Mouse (Mus musculus) thymus, postnatal 4 days (tissue): ENCODE data around the gene Enah.

Source experiments
- DNase-seq: peaks from one replicate; pipeline ENCODE4 v3.0.0; 2021

Enah gene

DNA sequence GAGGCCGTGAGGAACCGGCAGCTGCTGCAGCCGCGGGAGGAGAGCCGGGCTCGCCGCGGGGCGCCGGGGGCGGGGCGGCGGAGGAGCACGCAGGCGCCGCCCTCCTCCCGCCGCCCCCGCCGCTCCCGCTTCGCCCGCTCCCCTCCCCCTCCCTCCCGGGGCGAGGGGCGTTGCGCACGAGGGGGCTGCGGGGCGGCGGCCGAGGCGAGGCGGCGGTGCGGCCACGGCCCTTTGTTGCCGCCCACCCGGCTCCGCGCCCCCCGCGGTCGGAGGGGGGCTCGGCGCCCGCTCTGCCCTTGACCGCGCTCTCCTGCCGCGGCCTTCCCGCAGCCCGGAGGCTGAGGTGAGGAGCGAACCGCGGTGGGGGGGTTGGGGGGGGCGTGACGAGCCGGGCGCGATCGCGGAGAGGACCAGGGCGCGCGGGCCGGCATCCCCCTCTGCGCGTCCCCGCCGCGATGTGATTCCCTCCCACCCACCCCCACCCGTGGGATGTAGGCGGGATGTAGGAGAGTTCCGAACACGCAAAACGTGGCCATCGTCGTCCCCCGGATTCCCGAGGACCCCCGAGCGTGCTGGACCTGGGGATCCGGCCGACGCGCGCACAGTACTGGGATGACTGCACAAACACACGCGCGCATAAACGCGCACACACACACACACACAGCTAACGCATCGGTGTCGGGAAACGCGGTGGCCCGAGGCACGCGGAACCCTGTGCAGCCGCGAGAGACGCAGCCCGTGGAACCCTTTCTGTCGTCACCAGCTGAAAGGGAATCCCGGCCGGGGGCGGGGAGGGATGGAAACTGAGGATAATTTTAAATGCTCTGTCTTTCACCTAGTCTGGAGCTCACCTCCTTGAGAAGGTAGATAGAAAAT, at the start of gene Enah:
Enah (minus strand) TSS at position 65 of the 876 bp plus-strand sequence.
- DNase-seq: peak; percentile 66

- DNase-seq: no peak
Measured at GRCm38 (mm10) chr1:182068136-182068535, 48.3 kb upstream of the Enah start.

- DNase-seq: no peak
Measured at GRCm38 (mm10) chr1:182066527-182067465, 47.0 kb upstream of the Enah start.

DNA sequence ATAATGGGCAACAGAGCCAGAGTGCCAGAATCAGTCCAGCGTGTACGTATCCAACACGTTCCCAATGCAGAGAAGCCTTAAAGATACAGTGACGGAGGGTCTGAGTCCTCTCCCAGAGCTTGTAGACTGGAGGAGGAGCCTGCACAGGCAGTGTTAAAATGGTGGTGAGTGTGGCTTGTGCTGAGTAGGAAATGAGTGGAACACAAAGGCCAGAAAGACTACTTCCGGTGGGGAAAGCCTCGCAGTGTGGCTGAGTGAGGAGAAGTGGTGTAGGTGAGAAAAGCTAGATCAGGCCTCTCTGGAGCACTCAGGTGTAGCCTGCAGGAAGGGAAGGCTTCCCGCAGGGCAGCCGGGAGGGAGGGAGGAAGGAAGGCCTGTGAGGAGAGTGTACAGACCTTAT, 43.9 kb upstream of the Enah start:
- DNase-seq: peak; percentile 22

GRCm38 (mm10) chr1:182062801-182063200, 43.0 kb upstream of the Enah start:
- DNase-seq: no peak

DNA sequence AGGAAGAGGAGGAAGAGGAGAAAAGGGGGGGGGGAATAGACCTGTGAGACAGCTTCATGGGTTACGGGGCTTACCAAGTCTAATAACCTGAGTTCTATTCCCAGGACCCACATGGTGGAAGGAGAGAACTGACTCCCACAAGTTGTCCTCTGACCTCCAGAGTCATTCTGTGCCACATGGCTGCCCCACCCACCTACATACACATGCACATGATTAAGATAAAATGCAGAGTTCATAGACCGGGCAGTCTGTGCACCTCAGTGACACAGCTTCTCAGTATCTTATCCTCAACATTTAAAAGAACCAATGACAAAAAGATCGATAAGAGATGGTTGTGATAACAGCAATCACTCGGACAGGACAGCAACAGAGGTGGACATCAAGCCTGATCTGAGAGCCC, 41.4 kb upstream of the Enah start:
- no peak for DNase-seq

- DNase-seq: no peak
Measured at GRCm38 (mm10) chr1:182059806-182060205, 40.0 kb upstream of the Enah start.

GRCm38 (mm10) chr1:182057998-182058397, 38.2 kb upstream of the Enah start:
- no peak for DNase-seq

GRCm38 (mm10) chr1:182055122-182055521, 35.3 kb upstream of the Enah start:
- no peak for DNase-seq

- DNase-seq: no peak
Measured at GRCm38 (mm10) chr1:182054651-182055050, 34.9 kb upstream of the Enah start.

- DNase-seq: no peak
Measured at GRCm38 (mm10) chr1:182052973-182053372, 33.2 kb upstream of the Enah start.

GRCm38 (mm10) chr1:182052385-182052784, 32.6 kb upstream of the Enah start:
- no peak for DNase-seq

GRCm38 (mm10) chr1:182049813-182050212, 30.0 kb upstream of the Enah start:
- DNase-seq: no peak

GRCm38 (mm10) chr1:182048101-182048500, 28.3 kb upstream of the Enah start:
- no peak for DNase-seq

DNA sequence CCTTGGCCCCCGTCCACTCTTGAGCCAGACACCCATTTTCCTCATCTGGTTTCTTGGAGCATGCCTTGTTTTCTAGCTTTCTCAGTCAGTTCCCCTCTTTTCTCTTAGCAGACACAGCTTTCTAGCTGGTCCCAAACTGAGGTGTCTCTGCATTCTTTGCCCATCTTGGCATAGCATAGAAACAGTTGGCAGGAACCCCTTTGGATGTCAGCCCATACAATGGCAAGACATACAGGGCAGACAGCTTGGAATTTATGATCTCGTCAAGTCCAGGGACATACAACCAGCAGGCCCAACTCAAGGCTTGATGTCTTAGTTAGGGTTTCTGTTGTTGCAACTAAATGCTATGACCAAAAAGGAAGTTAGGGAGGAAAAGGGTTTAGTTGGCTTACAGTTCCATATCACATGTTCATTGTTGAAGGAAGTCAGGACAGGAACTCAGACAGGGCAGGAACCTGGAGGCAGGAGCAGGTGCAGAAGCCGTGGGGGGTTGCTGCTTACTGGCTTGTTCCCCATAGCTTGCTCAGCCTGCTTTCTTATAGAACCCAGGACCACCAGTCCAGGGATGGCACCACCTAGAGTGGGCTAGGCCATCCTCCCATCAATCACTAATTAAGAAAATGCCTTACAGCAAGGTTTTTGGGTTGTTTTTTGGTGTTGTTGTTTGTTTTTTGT, 27.4 kb upstream of the Enah start:
- no peak for DNase-seq

DNA sequence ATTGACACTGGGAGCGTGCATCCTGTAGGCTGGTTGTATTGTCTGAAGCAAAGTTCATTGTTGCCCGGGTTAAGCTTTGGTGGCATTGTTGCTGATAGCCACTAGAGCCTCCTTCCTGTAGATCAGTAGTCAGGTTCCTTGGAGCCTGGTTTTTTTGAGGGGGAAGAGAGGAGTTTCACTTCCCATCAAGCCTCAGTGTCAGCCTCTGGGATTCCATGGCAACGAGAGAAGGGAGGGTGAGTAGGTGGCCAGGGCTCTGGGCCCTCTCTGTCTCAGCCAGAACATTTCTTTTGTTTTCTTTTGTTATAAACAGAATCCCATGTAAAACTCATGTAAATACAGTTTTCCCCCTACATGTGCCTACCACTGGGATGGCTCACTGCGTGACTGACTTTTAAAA, 25.4 kb upstream of the Enah start:
- no peak for DNase-seq

DNA sequence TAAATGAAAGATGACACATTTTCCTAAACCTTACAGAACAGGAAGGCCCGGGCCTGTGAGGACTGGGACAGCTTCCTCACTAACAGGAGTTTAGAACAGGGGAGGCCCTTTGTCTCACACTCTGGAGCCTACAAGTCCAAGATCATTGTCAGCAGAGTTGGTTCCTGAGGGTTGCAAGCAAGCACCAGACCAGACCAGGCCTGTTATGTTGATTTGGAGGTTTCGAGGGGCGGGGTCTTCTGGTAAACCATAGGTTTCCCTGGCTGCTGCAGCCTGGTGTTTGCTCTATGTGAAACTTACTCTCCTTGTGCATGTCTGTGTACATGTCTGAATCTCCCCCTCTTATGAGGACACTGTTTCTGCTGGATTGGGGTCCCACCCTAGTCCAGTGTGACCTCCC, 20.7 kb upstream of the Enah start:
- DNase-seq: no peak

- no peak for DNase-seq
Measured at GRCm38 (mm10) chr1:182031757-182032156, 12.0 kb upstream of the Enah start.

DNA sequence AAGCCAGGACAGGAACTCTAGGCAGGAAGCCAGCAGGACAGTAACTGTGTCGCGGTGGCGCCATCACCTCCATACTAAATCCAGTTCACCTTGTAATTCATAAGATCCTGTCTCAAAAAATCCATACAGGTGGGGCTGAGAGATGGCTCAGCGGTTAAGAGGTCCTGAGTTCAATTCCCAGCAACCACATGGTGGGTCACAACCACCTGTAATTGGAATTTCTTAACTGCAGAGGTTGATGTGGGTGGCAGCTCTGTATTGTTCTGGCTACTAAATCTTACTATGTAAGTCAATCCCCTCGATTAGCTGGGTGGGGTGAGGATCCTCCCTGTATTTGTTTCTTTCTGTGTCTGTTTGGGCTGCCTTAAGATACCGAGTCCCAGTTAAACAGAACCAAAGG, 11.3 kb upstream of the Enah start:
- DNase-seq: no peak

GRCm38 (mm10) chr1:182029989-182030649, 10.3 kb upstream of the Enah start:
- no peak for DNase-seq

GRCm38 (mm10) chr1:182028231-182029210, 8.7 kb upstream of the Enah start:
- no peak for DNase-seq
